Mouse (Mus musculus) liver, embryonic 14.5 days (tissue): Measurements from ENCODE around the gene Gm13090.

Experiments used
- CTCF ChIP-seq: IDR thresholded peaks from 2 replicates; pipeline ENCODE4 v1.5.1; 2016; ENCODE audit warnings: antibody characterized with exemption, low read depth, control low read depth
- EP300 ChIP-seq: IDR thresholded peaks from 2 replicates; pipeline ENCODE4 v1.6.1; 2016; ENCODE audit warnings: antibody characterized with exemption, low read depth

DNA sequence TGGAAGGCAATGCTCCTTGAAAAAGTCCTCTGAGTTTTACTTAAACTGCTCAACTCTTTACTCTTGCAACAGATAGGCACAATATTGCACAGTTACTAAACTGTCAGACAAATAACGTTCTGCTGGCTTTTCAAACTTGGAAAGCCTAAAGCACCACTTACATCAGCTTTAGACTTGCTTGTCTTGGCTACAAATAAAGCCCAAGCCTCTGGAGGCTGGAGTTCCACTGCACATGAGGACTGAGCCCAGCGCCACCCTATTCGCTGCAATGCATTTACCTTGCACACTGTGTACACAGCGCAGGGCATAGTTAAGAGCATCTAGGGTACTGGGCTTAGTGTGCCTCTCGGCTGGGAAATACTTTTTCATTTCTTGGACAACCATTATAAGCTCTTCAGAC, 46.1 kb upstream of the Gm13090 start:
- TF ChIP-seq EP300 = no peak
- TF ChIP-seq CTCF = no peak
